Mouse (Mus musculus): Measurements from ENCODE around the gene Dclre1c. TPM values are rescaled to one million over a fixed set of nuclear protein-coding genes. Genes with fewer than 3 reads are reported as not detected.

Gene Dclre1c
- polyA plus RNA-seq, 2 experiments, result 7.3 to 10.5 TPM

GRCm38 (mm10) chr2:3444206-3444605 lies 20.3 kb downstream of the Dclre1c start:
- Histone ChIP-seq H3K4me2 (replicated peaks; ENCODE audit: low read depth, low read length, severe bottlenecking) (no peak overlapping the region), H3K9ac (ENCODE audit: low read depth, low read length, severe bottlenecking) (no peak overlapping the region), H3K4me3 (replicated peaks; ENCODE audit: low read length) (no peak overlapping the region), H3K27ac (replicated peaks; ENCODE audit: low read depth, low read length) (no peak overlapping the region), H3K27me3 (ENCODE audit: control insufficient read depth, insufficient read depth, low read length) (no peaks in the 10 kb centered on the region), H3K9me3 (ENCODE audit: control insufficient read depth, low read length) (no peaks in the 10 kb centered on the region), H3K4me1 (ENCODE audit: control insufficient read depth, insufficient read depth, low read length) (no peaks in the 10 kb centered on the region), H3K36me3 (ENCODE audit: control insufficient read depth, insufficient read depth, low read length) (peaks cover 9% of the 10 kb centered on the region; the same call in 1 of the 2 replicates)
- DNase-seq (ENCODE audit: low spot score), result no peak
- no peak for TF ChIP-seq POLR2A (IDR thresholded peaks at IDR 0.05; ENCODE audit: borderline replicate concordance, extremely low read depth, insufficient read depth, insufficient read length)
- no peak for ATAC-seq (ENCODE audit: low FRiP score, low read depth)
- WGBS, result 66% methylated on average over 7 of the region's 7 CpGs

- H3K4me3 ChIP-seq (replicated peaks; ENCODE audit: low read length), result no peak overlapping the region
- no peak for ATAC-seq (ENCODE audit: low FRiP score, low read depth)
- H3K9ac ChIP-seq (ENCODE audit: low read depth, low read length, severe bottlenecking), result no peak overlapping the region
- WGBS, result 68% methylated on average over 4 of the region's 4 CpGs
- H3K4me1 ChIP-seq (ENCODE audit: control insufficient read depth, insufficient read depth, low read length), result no peaks in the 10 kb centered on the region
- H3K9me3 ChIP-seq (ENCODE audit: control insufficient read depth, low read length), result no peaks in the 10 kb centered on the region
- H3K27me3 ChIP-seq (ENCODE audit: control insufficient read depth, insufficient read depth, low read length), result no peaks in the 10 kb centered on the region
- DNase-seq (ENCODE audit: low spot score), result no peak
- TF ChIP-seq POLR2A (IDR thresholded peaks at IDR 0.05; ENCODE audit: borderline replicate concordance, extremely low read depth, insufficient read depth, insufficient read length), result no peak
- no peak overlapping the region for H3K4me2 ChIP-seq (replicated peaks; ENCODE audit: low read depth, low read length, severe bottlenecking)
- H3K36me3 ChIP-seq (ENCODE audit: control insufficient read depth, insufficient read depth, low read length), result peaks cover 13% of the 10 kb centered on the region
- no peak overlapping the region for H3K27ac ChIP-seq (replicated peaks; ENCODE audit: low read depth, low read length)
Measured at GRCm38 (mm10) chr2:3445984-3446383, 22.1 kb downstream of the Dclre1c start.

- no peaks in the 10 kb centered on the region for H3K9me3 ChIP-seq (ENCODE audit: control insufficient read depth, low read length)
- 75% methylated on average over 2 of the region's 2 CpGs for WGBS
- no peak for DNase-seq (ENCODE audit: low spot score)
- H3K4me2 ChIP-seq (replicated peaks; ENCODE audit: low read depth, low read length, severe bottlenecking), result no peak overlapping the region
- no peaks in the 10 kb centered on the region for H3K27me3 ChIP-seq (ENCODE audit: control insufficient read depth, insufficient read depth, low read length)
- no peak for TF ChIP-seq POLR2A (IDR thresholded peaks at IDR 0.05; ENCODE audit: borderline replicate concordance, extremely low read depth, insufficient read depth, insufficient read length)
- no peak overlapping the region for H3K4me3 ChIP-seq (replicated peaks; ENCODE audit: low read length)
- no peaks in the 10 kb centered on the region for H3K4me1 ChIP-seq (ENCODE audit: control insufficient read depth, insufficient read depth, low read length)
- H3K36me3 ChIP-seq (ENCODE audit: control insufficient read depth, insufficient read depth, low read length), result peaks cover 18% of the 10 kb centered on the region
- no peak for ATAC-seq (ENCODE audit: low FRiP score, low read depth)
- no peak overlapping the region for H3K27ac ChIP-seq (replicated peaks; ENCODE audit: low read depth, low read length)
- H3K9ac ChIP-seq (ENCODE audit: low read depth, low read length, severe bottlenecking), result no peak overlapping the region
Measured at GRCm38 (mm10) chr2:3449431-3449830, 25.5 kb downstream of the Dclre1c start.

- DNase-seq (ENCODE audit: low spot score) (no peak), ATAC-seq (ENCODE audit: low FRiP score, low read depth) (no peak)
- Histone ChIP-seq H3K4me3 (replicated peaks; ENCODE audit: low read length) (no peak overlapping the region), H3K27me3 (ENCODE audit: control insufficient read depth, insufficient read depth, low read length) (no peaks in the 10 kb centered on the region), H3K9ac (ENCODE audit: low read depth, low read length, severe bottlenecking) (no peak overlapping the region), H3K4me1 (ENCODE audit: control insufficient read depth, insufficient read depth, low read length) (no peaks in the 10 kb centered on the region), H3K27ac (replicated peaks; ENCODE audit: low read depth, low read length) (no peak overlapping the region), H3K36me3 (ENCODE audit: control insufficient read depth, insufficient read depth, low read length) (peaks cover 30% of the 10 kb centered on the region), H3K9me3 (ENCODE audit: control insufficient read depth, low read length) (no peaks in the 10 kb centered on the region), H3K4me2 (replicated peaks; ENCODE audit: low read depth, low read length, severe bottlenecking) (no peak overlapping the region)
- WGBS, result 89% methylated on average over 3 of the region's 3 CpGs
- TF ChIP-seq POLR2A (IDR thresholded peaks at IDR 0.05; ENCODE audit: borderline replicate concordance, extremely low read depth, insufficient read depth, insufficient read length), result no peak
Measured at GRCm38 (mm10) chr2:3453096-3453495, 29.2 kb downstream of the Dclre1c start.

GRCm38 (mm10) chr2:3456590-3456989 lies 32.7 kb downstream of the Dclre1c start:
- Histone ChIP-seq H3K4me2 (replicated peaks; ENCODE audit: low read depth, low read length, severe bottlenecking) (no peak overlapping the region), H3K9me3 (ENCODE audit: control insufficient read depth, low read length) (no peaks in the 10 kb centered on the region), H3K27ac (replicated peaks; ENCODE audit: low read depth, low read length) (no peak overlapping the region), H3K4me3 (replicated peaks; ENCODE audit: low read length) (no peak overlapping the region), H3K27me3 (ENCODE audit: control insufficient read depth, insufficient read depth, low read length) (no peaks in the 10 kb centered on the region), H3K36me3 (ENCODE audit: control insufficient read depth, insufficient read depth, low read length) (peaks cover 29% of the 10 kb centered on the region), H3K4me1 (ENCODE audit: control insufficient read depth, insufficient read depth, low read length) (no peaks in the 10 kb centered on the region), H3K9ac (ENCODE audit: low read depth, low read length, severe bottlenecking) (no peak overlapping the region)
- TF ChIP-seq POLR2A (IDR thresholded peaks at IDR 0.05; ENCODE audit: borderline replicate concordance, extremely low read depth, insufficient read depth, insufficient read length), result no peak
- no peak for ATAC-seq (ENCODE audit: low FRiP score, low read depth)
- no peak for DNase-seq (ENCODE audit: low spot score)
- 84% methylated on average over 4 of the region's 4 CpGs for WGBS

- H3K36me3 ChIP-seq (ENCODE audit: control insufficient read depth, insufficient read depth, low read length), result no peaks in the 10 kb centered on the region; the same call in 1 of the 2 replicates
- H3K27ac ChIP-seq (replicated peaks; ENCODE audit: low read depth, low read length), result peak overlapping the region; percentile 90
- DNase-seq (ENCODE audit: low spot score), result no peak
- H3K4me2 ChIP-seq (replicated peaks; ENCODE audit: low read depth, low read length, severe bottlenecking), result peak overlapping the region; percentile 68
- H3K9ac ChIP-seq (ENCODE audit: low read depth, low read length, severe bottlenecking), result peak overlapping the region; percentile 74
- no peak for TF ChIP-seq POLR2A (IDR thresholded peaks at IDR 0.05; ENCODE audit: borderline replicate concordance, extremely low read depth, insufficient read depth, insufficient read length)
- peaks cover 12% of the 10 kb centered on the region for H3K4me1 ChIP-seq (ENCODE audit: control insufficient read depth, insufficient read depth, low read length)
- no peak for ATAC-seq (ENCODE audit: low FRiP score, low read depth)
- no peaks in the 10 kb centered on the region for H3K27me3 ChIP-seq (ENCODE audit: control insufficient read depth, insufficient read depth, low read length)
- H3K4me3 ChIP-seq (replicated peaks; ENCODE audit: low read length), result peak overlapping the region; percentile 97
- no peaks in the 10 kb centered on the region for H3K9me3 ChIP-seq (ENCODE audit: control insufficient read depth, low read length)
- WGBS, result under 1% methylated on average over 12 of the region's 12 CpGs
Measured at GRCm38 (mm10) chr2:3473891-3474290, 50.0 kb downstream of the Dclre1c start.

Measured in limb, embryonic 14.5 days (tissue).